Mouse (Mus musculus) CH12.LX (cell line): ENCODE data around the gene Gas7. TPM values are rescaled to one million over a fixed set of nuclear protein-coding genes. Genes with fewer than 3 reads are reported as not detected.

Source experiments
- DNase-seq: peaks from one replicate; pipeline ENCODE4 v3.0.0-alpha.2; 2013; ENCODE audit errors: extremely low read depth
- H3K27ac ChIP-seq: 2 replicates; pipeline ENCODE4 v1.5.1; 2012; ENCODE audit warnings: low read depth, mild to moderate bottlenecking, control low read depth, moderate library complexity; ENCODE audit not compliant: insufficient read depth
- H3K27me3 ChIP-seq: replicated peaks from 2 replicates; pipeline ENCODE3; 2012; ENCODE audit warnings: inconsistent platforms
- H3K36me3 ChIP-seq, 2 experiments: replicated peaks in 1 of 2; 2 replicates each; pipeline versions ENCODE3 to v1.6.1; 2012; ENCODE audit warnings: inconsistent platforms in 1 of 2, low read length in 1 of 2, mild to moderate bottlenecking in 1 of 2, mixed read lengths in 1 of 2, moderate library complexity in 1 of 2; ENCODE audit not compliant: control insufficient read depth in 1 of 2, insufficient read depth in 1 of 2
- H3K4me1 ChIP-seq, 2 experiments: 2 replicates each; pipeline ENCODE4 v1.6.1; 2012; ENCODE audit warnings: inconsistent platforms in 1 of 2, moderate library complexity in 1 of 2; ENCODE audit not compliant: insufficient read depth in 2 of 2, control insufficient read depth in 1 of 2
- H3K4me2 ChIP-seq: 2 replicates; pipeline ENCODE4 v1.6.1; 2012; ENCODE audit warnings: low read depth, mild to moderate bottlenecking, control low read depth; ENCODE audit not compliant: poor library complexity, insufficient read depth, severe bottlenecking
- H3K4me3 ChIP-seq, 3 experiments: fragments of 150-350 bp in 1 of 3; sonication (generic) in 1 of 3; replicated peaks in 1 of 3; 2 replicates each; pipeline versions ENCODE3 to v1.5.1; 2011 to 2012; ENCODE audit warnings: low read depth in 2 of 3, low read length in 2 of 3, mild to moderate bottlenecking in 2 of 3, moderate library complexity in 2 of 3, control low read depth in 1 of 3, improper control_type of control experiment in 1 of 3, inconsistent platforms in 1 of 3, mixed read lengths in 1 of 3; ENCODE audit not compliant: poor library complexity in 1 of 3
- H3K79me2 ChIP-seq: replicated peaks from 2 replicates; pipeline ENCODE4 v1.6.1; 2012; ENCODE audit warnings: mild to moderate bottlenecking, moderate library complexity; ENCODE audit not compliant: control insufficient read depth, poor library complexity, insufficient read depth, severe bottlenecking; ENCODE audit errors: extremely low read depth
- H3K9ac ChIP-seq: 2 replicates; pipeline ENCODE4 v1.6.1; 2012; ENCODE audit warnings: low read depth, mild to moderate bottlenecking, control low read depth, moderate library complexity; ENCODE audit not compliant: insufficient read depth
- H3K9me3 ChIP-seq: replicated peaks from 2 replicates; pipeline ENCODE3; 2012; ENCODE audit warnings: low read length, inconsistent platforms, mixed read lengths
- BHLHE40 ChIP-seq: IDR thresholded peaks from 2 replicates; pipeline ENCODE4 v1.6.1; 2011; ENCODE audit warnings: mild to moderate bottlenecking, low read depth, low read length, improper control_type of control experiment
- CHD1 ChIP-seq: IDR thresholded peaks from 2 replicates; pipeline ENCODE4 v1.6.1; 2012; ENCODE audit warnings: low read depth, low read length, improper control_type of control experiment, inconsistent platforms
- CHD2 ChIP-seq: IDR thresholded peaks from 2 replicates; pipeline ENCODE4 v1.6.1; 2011; ENCODE audit warnings: low read length, improper control_type of control experiment
- E2F4 ChIP-seq: IDR thresholded peaks from 2 replicates; pipeline ENCODE4 v1.6.1; 2011; ENCODE audit warnings: low read depth, low read length, improper control_type of control experiment; ENCODE audit not compliant: insufficient replicate concordance
- ELF1 ChIP-seq: IDR thresholded peaks from 2 replicates; pipeline ENCODE4 v1.6.1; 2014; ENCODE audit warnings: low read depth, mild to moderate bottlenecking, inconsistent platforms, low read length, improper control_type of control experiment
- ETS1 ChIP-seq: conservative IDR thresholded peaks from 2 replicates; pipeline ENCODE4 v1.6.1; 2012; ENCODE audit warnings: low read depth, mild to moderate bottlenecking, inconsistent platforms, low read length, improper control_type of control experiment, moderate library complexity
- HCFC1 ChIP-seq: IDR thresholded peaks from 2 replicates; pipeline ENCODE4 v1.6.1; 2012; ENCODE audit warnings: low read depth, mild to moderate bottlenecking, inconsistent platforms, low read length, improper control_type of control experiment
- IRF4 ChIP-seq: IDR thresholded peaks from 2 replicates; pipeline ENCODE4 v1.6.1; 2014; ENCODE audit warnings: low read depth, mild to moderate bottlenecking, inconsistent platforms, low read length, improper control_type of control experiment
- JUN ChIP-seq: IDR thresholded peaks from 2 replicates; pipeline ENCODE4 v1.6.1; 2011; ENCODE audit warnings: low read depth, mild to moderate bottlenecking, low read length, improper control_type of control experiment, moderate library complexity; ENCODE audit not compliant: insufficient read depth
- JUND ChIP-seq: conservative IDR thresholded peaks from 2 replicates; pipeline ENCODE4 v1.6.1; 2011; ENCODE audit warnings: low read depth, low read length, improper control_type of control experiment
- KAT2A ChIP-seq: IDR thresholded peaks from 2 replicates; pipeline ENCODE4 v1.6.1; 2012; ENCODE audit warnings: low read length, improper control_type of control experiment, inconsistent platforms; ENCODE audit not compliant: insufficient replicate concordance
- MAFK ChIP-seq: IDR thresholded peaks from 2 replicates; pipeline ENCODE4 v1.6.1; 2011; ENCODE audit warnings: low read length, improper control_type of control experiment; ENCODE audit not compliant: insufficient replicate concordance
- MAX ChIP-seq: IDR thresholded peaks from 2 replicates; pipeline ENCODE4 v1.6.1; 2011; ENCODE audit warnings: low read length, improper control_type of control experiment
- MAZ ChIP-seq: IDR thresholded peaks from 2 replicates; pipeline ENCODE4 v1.6.1; 2012; ENCODE audit warnings: low read depth, mild to moderate bottlenecking, inconsistent platforms, low read length, improper control_type of control experiment, moderate library complexity
- MEF2A ChIP-seq: IDR thresholded peaks from 2 replicates; pipeline ENCODE4 v1.6.1; 2014; ENCODE audit warnings: low read depth, mild to moderate bottlenecking, inconsistent platforms, low read length, improper control_type of control experiment, borderline replicate concordance
- MXI1 ChIP-seq: IDR thresholded peaks from 2 replicates; pipeline ENCODE4 v1.6.1; 2011; ENCODE audit warnings: mild to moderate bottlenecking, low read depth, low read length, improper control_type of control experiment
- MYC ChIP-seq: IDR thresholded peaks from 2 replicates; pipeline ENCODE4 v1.6.1; 2011; ENCODE audit warnings: low read depth, mild to moderate bottlenecking, improper control_type of control experiment, low read length
- POLR2A ChIP-seq: IDR thresholded peaks from 2 replicates; pipeline ENCODE4 v1.6.1; 2011; ENCODE audit warnings: low read depth, mild to moderate bottlenecking, improper control_type of control experiment, low read length
- POLR2AphosphoS2 ChIP-seq: IDR thresholded peaks from 2 replicates; pipeline ENCODE4 v1.6.1; 2011; ENCODE audit warnings: low read depth, low read length, improper control_type of control experiment
- RAD21 ChIP-seq: IDR thresholded peaks from 2 replicates; pipeline ENCODE4 v1.6.1; 2011; ENCODE audit warnings: low read depth, mild to moderate bottlenecking, low read length, improper control_type of control experiment, moderate library complexity
- RCOR1 ChIP-seq: conservative IDR thresholded peaks from 2 replicates; pipeline ENCODE4 v1.6.1; 2012; ENCODE audit warnings: low read depth, mild to moderate bottlenecking, inconsistent platforms, low read length, improper control_type of control experiment
- SIN3A ChIP-seq: IDR thresholded peaks from 2 replicates; pipeline ENCODE4 v1.6.1; 2012; ENCODE audit warnings: low read length, improper control_type of control experiment, inconsistent platforms
- SMC3 ChIP-seq: IDR thresholded peaks from 2 replicates; pipeline ENCODE4 v1.6.1; 2011; ENCODE audit warnings: low read depth, low read length, improper control_type of control experiment
- TBP ChIP-seq: conservative IDR thresholded peaks from 2 replicates; pipeline ENCODE4 v1.6.1; 2011; ENCODE audit warnings: low read depth, low read length, improper control_type of control experiment
- UBTF ChIP-seq: IDR thresholded peaks from 2 replicates; pipeline ENCODE4 v1.6.1; 2012; ENCODE audit warnings: low read depth, mild to moderate bottlenecking, inconsistent platforms, low read length, improper control_type of control experiment, moderate library complexity
- USF1 ChIP-seq: IDR thresholded peaks from 2 replicates; pipeline ENCODE4 v1.6.1; 2014; ENCODE audit warnings: low read depth, mild to moderate bottlenecking, inconsistent platforms, low read length, improper control_type of control experiment
- USF2 ChIP-seq: conservative IDR thresholded peaks from 2 replicates; pipeline ENCODE4 v1.6.1; 2011; ENCODE audit warnings: low read depth, low read length, improper control_type of control experiment
- ZC3H11A ChIP-seq: IDR thresholded peaks from 2 replicates; pipeline ENCODE4 v1.6.1; 2012; ENCODE audit warnings: low read depth, mild to moderate bottlenecking, inconsistent platforms, low read length, improper control_type of control experiment
- ZKSCAN1 ChIP-seq: IDR thresholded peaks from 2 replicates; pipeline ENCODE4 v1.6.1; 2012; ENCODE audit warnings: low read depth, inconsistent platforms, low read length, improper control_type of control experiment, borderline replicate concordance
- ZMIZ1 ChIP-seq: IDR thresholded peaks from 2 replicates; pipeline ENCODE4 v1.6.1; 2012; ENCODE audit warnings: low read depth, mild to moderate bottlenecking, inconsistent platforms, low read length, improper control_type of control experiment
- ZNF384 ChIP-seq: IDR thresholded peaks from 2 replicates; pipeline ENCODE4 v1.6.1; 2012; ENCODE audit warnings: low read depth, low read length, improper control_type of control experiment, inconsistent platforms
- dilution Hi-C: fragments of 300-500 bp; cut with MboI; formaldehyde crosslinking; loops from 2 replicates; pipeline ENCODE4 v1.14.3; 2020; ENCODE audit warnings: low sequenced_read_pairs; ENCODE audit not compliant: extremely low pct_unique_long_range_greater_than_20kb, extremely low pct_ligation_motif_present
- in situ Hi-C: fragments of 300-500 bp; cut with MboI; formaldehyde crosslinking; loops from 3 replicates; pipeline ENCODE4 v1.14.3; 2019; ENCODE audit warnings: low sequenced_read_pairs, low pct_ligation_motif_present, low pct_unique_long_range_greater_than_20kb, mixed read lengths
- polyA plus RNA-seq: library from polyadenylated mRNA; unstranded; fragments of >175 nt; gene quantifications from 2 replicates; pipeline ENCODE4 v1.2.1, GENCODE M21; 2012; ENCODE audit warnings: low read depth; ENCODE audit not compliant: insufficient read length
- total RNA-seq, 2 experiments: library from RNA; depleted of rRNA; stranded (reverse); fragments of 300-350 nt in 1 of 2; fragments of >200 nt in 1 of 2; gene quantifications; 2 replicates each; pipeline ENCODE4 v1.2.3; 2012 to 2014

The Gas7 gene
- total and polyA plus RNA-seq, 3 experiments, result 7.0 to 20.8 (median 7.0) TPM

- Histone ChIP-seq H3K79me2 (no peaks in the 10 kb centered on the region), H3K9ac (no peak overlapping the region), H3K27ac (no peak overlapping the region), H3K4me2 (no peak overlapping the region), H3K4me3 (no peak overlapping the region), H3K4me1 (peaks cover 2 to 38% of the 10 kb centered on the region in 2 experiments; a peak in 3 of 4 replicates), H3K9me3 (no peaks in the 10 kb centered on the region), H3K27me3 (no peaks in the 10 kb centered on the region), H3K36me3 (no peaks in the 10 kb centered on the region)
- no peak for DNase-seq
- in situ Hi-C loops, result no loop called here
- TF ChIP-seq SIN3A (no peak), RCOR1 (no peak), MEF2A (no peak), KAT2A (no peak), BHLHE40 (no peak), MAX (no peak), ZC3H11A (no peak), UBTF (no peak), HCFC1 (no peak), ETS1 (no peak), ELF1 (no peak), POLR2A (no peak), MYC (no peak), E2F4 (no peak), USF2 (no peak), CHD2 (no peak), POLR2AphosphoS2 (no peak), RAD21 (no peak)
- dilution Hi-C loops, result no loop called here
Measured at GRCm38 (mm10) chr11:67536413-67536812, 81.2 kb downstream of the Gas7 start.

GRCm38 (mm10) chr11:67537353-67537752 is 82.1 kb downstream of the Gas7 start:
- no peak overlapping the region for H3K9ac ChIP-seq
- no peaks in the 10 kb centered on the region for H3K27me3 ChIP-seq
- in situ Hi-C loops, result no loop called here
- H3K9me3 ChIP-seq, result no peaks in the 10 kb centered on the region
- peak; percentile 72 for DNase-seq
- H3K36me3 ChIP-seq, result no peaks in the 10 kb centered on the region
- no peak overlapping the region for H3K4me3 ChIP-seq
- no peaks in the 10 kb centered on the region for H3K79me2 ChIP-seq
- peaks cover 0 to 35% of the 10 kb centered on the region in 2 experiments; a peak in 2 of 4 replicates for H3K4me1 ChIP-seq
- H3K4me2 ChIP-seq, result no peak overlapping the region
- dilution Hi-C loops, result no loop called here
- H3K27ac ChIP-seq, result no peak overlapping the region
- 0 out of 2 replicates have a peak, but pooled peaks have one; percentile 55 for TF ChIP-seq MEF2A
- TF ChIP-seq MAZ, result peak; percentile 49; the same call in 1 of the 2 replicates
- TF ChIP-seq USF2, result no peak
- no peak; the same call in 1 of the 2 replicates for TF ChIP-seq ZNF384
- TF ChIP-seq JUN, result no peak
- peak; percentile 67 for TF ChIP-seq IRF4
- no peak for TF ChIP-seq USF1
- TF ChIP-seq SIN3A, result 0 out of 2 replicates have a peak, but pooled peaks have one; percentile 55
- no peak for TF ChIP-seq ZKSCAN1
- no peak for TF ChIP-seq MYC
- no peak for TF ChIP-seq MAX
- 0 out of 2 replicates have a peak, but pooled peaks have one; percentile 43 for TF ChIP-seq BHLHE40
- no peak for TF ChIP-seq ETS1
- peak; percentile 98 for TF ChIP-seq SMC3
- TF ChIP-seq MXI1, result no peak
- TF ChIP-seq MAFK, result no peak
- TF ChIP-seq RAD21, result peak; percentile 99
- TF ChIP-seq CHD1, result no peak
- no peak; the same call in 1 of the 2 replicates for TF ChIP-seq HCFC1
- TF ChIP-seq CHD2, result no peak; the same call in 1 of the 2 replicates
- TF ChIP-seq ZMIZ1, result no peak
- TF ChIP-seq JUND, result 0 out of 2 replicates have a peak, but pooled peaks have one; percentile 30
- 0 out of 2 replicates have a peak, but pooled peaks have one; percentile 51 for TF ChIP-seq RCOR1
- TF ChIP-seq TBP, result no peak
- TF ChIP-seq ELF1, result peak; percentile 55; the same call in 1 of the 2 replicates
